Mouse (Mus musculus) midbrain, embryonic 11.5 days (tissue): ENCODE results near the gene Zmym6. TPM values are rescaled to one million over a fixed set of nuclear protein-coding genes. Genes with fewer than 3 reads are reported as not detected.

Experiments used
- ATAC-seq: fragments of 200-750 bp; cut with Nextera tagmentation; 2 replicates; pipeline ENCODE4 v1.8.0; 2017; ENCODE audit warnings: moderate TSS enrichment, moderate library complexity; ENCODE audit not compliant: low FRiP score
- DNase-seq: peaks from one replicate; pipeline ENCODE4 v3.0.0; 2015; ENCODE audit warnings: low spot score; ENCODE audit errors: missing footprints
- H3K27ac ChIP-seq: fragments of 300-500 bp; sonication (generic); 2 replicates; pipeline ENCODE4 v1.5.1; 2014; ENCODE audit warnings: low read depth, low read length
- H3K27me3 ChIP-seq: fragments of 300-500 bp; sonication (generic); 2 replicates; pipeline ENCODE4 v1.6.1; 2014; ENCODE audit warnings: mild to moderate bottlenecking, low read length, moderate library complexity, mixed read lengths; ENCODE audit not compliant: control insufficient read depth, insufficient read depth
- H3K36me3 ChIP-seq: fragments of 300-500 bp; sonication (generic); 2 replicates; pipeline ENCODE4 v1.6.1; 2014; ENCODE audit warnings: mild to moderate bottlenecking, low read length, moderate library complexity, mixed read lengths; ENCODE audit not compliant: control insufficient read depth, insufficient read depth
- H3K4me1 ChIP-seq: fragments of 300-500 bp; sonication (generic); 2 replicates; pipeline ENCODE4 v1.6.1; 2014; ENCODE audit warnings: low read length; ENCODE audit not compliant: control insufficient read depth, insufficient read depth
- H3K4me2 ChIP-seq: fragments of 300-500 bp; sonication (generic); 2 replicates; pipeline ENCODE4 v1.6.1; 2014; ENCODE audit warnings: mild to moderate bottlenecking, moderate library complexity
- H3K4me3 ChIP-seq: fragments of 300-500 bp; sonication (generic); 2 replicates; pipeline ENCODE4 v1.5.1; 2014; ENCODE audit warnings: low read depth, low read length
- H3K9ac ChIP-seq: fragments of 300-500 bp; sonication (generic); 2 replicates; pipeline ENCODE4 v1.6.1; 2014; ENCODE audit warnings: low read length
- H3K9me3 ChIP-seq: fragments of 300-500 bp; sonication (generic); 2 replicates; pipeline ENCODE4 v1.6.1; 2016; ENCODE audit warnings: low read length; ENCODE audit not compliant: control insufficient read depth
- WGBS: fragments of 180-500 bp; shearing (Covaris S2); extraction: QIAGEN DNeasy Blood & Tissue Kit; methylation state at CpG from one replicate; pipeline ENCODE4 v1.1.7; 2014; 5-methylcytosine and 5-hydroxymethylcytosine counted together
- polyA plus RNA-seq: library from polyadenylated mRNA; unstranded; fragments of >200 nt; fragmentation: Nextera tagmentation; extraction: Ambion mirVana; gene quantifications from 2 replicates; pipeline ENCODE4 v1.2.1, GENCODE M21; 2014

The Zmym6 gene
- polyA plus RNA-seq, 1 experiment from 2014 or later, result 26.7 TPM

GRCm38 (mm10) chr4:127150031-127150430 is 72.8 kb downstream of the Zmym6 start:
- Histone ChIP-seq H3K4me2 (no peak overlapping the region), H3K27me3 (no peaks in the 10 kb centered on the region), H3K9me3 (no peaks in the 10 kb centered on the region), H3K4me1 (no peaks in the 10 kb centered on the region), H3K27ac (no peak overlapping the region), H3K4me3 (no peak overlapping the region), H3K9ac (no peak overlapping the region), H3K36me3 (no peaks in the 10 kb centered on the region)
- WGBS, result 85% methylated on average over 13 of the region's 13 CpGs
- DNase-seq, result peak; percentile 69
- no peak for ATAC-seq

DNA sequence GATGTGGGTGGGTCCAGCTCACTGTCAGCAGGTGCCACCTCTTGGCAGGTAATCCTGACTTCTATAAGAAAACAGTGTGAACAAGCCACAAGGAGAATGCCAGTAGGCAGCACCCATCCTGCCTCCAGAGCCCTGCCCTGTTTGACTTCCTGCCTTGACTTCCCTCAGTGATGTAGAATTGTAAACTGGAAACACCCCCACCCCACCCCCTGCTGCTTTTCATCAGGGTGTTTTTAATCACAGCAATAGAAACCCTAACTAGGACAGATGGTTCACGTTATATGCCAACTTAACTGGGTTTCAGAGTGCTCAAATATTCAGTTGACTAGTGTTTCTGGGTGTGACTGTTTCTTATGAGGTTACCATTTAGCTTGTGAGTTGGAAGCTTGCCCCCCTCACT is 76.2 kb downstream of the Zmym6 start:
- no peaks in the 10 kb centered on the region for H3K9me3 ChIP-seq

DNA sequence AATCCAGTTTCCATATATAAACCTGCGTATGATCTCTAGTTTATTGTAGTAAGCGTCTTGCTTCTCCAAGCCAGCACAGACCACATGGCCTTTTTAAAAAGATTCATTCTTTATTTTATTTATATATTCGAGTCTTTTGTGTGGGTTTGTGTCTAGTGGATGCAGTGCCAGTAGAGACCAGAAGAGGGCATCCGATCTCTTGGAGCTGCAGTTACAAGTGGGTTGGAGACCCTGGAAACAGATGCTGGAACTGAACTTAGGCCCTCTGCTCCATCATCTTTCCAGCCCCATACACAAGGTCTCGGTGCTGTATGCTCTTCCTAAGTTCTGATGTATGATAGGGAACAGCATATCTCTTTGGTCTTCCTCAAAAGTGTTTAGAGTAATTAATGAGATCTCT is 78.6 kb downstream of the Zmym6 start:
- Histone ChIP-seq H3K9me3 (no peaks in the 10 kb centered on the region), H3K4me2 (no peak overlapping the region), H3K4me1 (no peaks in the 10 kb centered on the region), H3K27me3 (no peaks in the 10 kb centered on the region), H3K9ac (no peak overlapping the region), H3K27ac (no peak overlapping the region), H3K4me3 (no peak overlapping the region), H3K36me3 (no peaks in the 10 kb centered on the region)
- WGBS, result 55% methylated on average over 5 of the region's 5 CpGs
- ATAC-seq, result no peak
- peak; percentile 85 for DNase-seq

More for the DNA sequence above, 76.2 kb downstream of the Zmym6 start:
- Histone ChIP-seq H3K27ac (no peak overlapping the region), H3K36me3 (no peaks in the 10 kb centered on the region), H3K4me2 (no peak overlapping the region), H3K27me3 (no peaks in the 10 kb centered on the region), H3K9ac (no peak overlapping the region), H3K4me1 (no peaks in the 10 kb centered on the region), H3K4me3 (no peak overlapping the region)
- ATAC-seq (no peak), DNase-seq (no peak)
- WGBS, result 57% methylated on average over 1 of the region's 1 CpGs

DNA sequence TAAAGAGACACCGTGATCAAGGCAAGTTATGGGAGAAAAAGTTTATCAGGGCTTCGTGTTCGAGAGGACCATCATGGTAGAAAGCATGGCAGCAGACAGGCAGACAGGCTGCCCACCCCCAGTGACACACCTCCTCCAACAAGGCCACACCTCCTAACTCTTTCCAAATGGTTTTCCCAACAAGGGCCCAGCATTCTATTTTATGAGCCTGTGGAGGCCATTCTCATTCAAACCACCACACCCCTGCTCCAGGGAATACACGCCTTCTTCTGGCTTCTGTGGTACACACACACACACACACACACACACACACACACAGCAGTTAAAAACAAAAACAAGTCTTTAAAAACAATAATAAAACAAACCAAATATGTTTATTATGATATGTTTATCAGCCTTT is 80.6 kb downstream of the Zmym6 start:
- DNase-seq, result peak; percentile 12
- WGBS, result 88% methylated on average over 4 of the region's 4 CpGs
- Histone ChIP-seq H3K4me3 (no peak overlapping the region), H3K9me3 (no peaks in the 10 kb centered on the region), H3K4me2 (no peak overlapping the region), H3K4me1 (no peaks in the 10 kb centered on the region), H3K9ac (no peak overlapping the region), H3K36me3 (no peaks in the 10 kb centered on the region), H3K27me3 (no peaks in the 10 kb centered on the region), H3K27ac (no peak overlapping the region)
- no peak for ATAC-seq

- Histone ChIP-seq H3K36me3 (no peaks in the 10 kb centered on the region), H3K9me3 (no peaks in the 10 kb centered on the region), H3K27me3 (peaks cover 13% of the 10 kb centered on the region), H3K9ac (no peak overlapping the region), H3K4me2 (no peak overlapping the region), H3K27ac (no peak overlapping the region), H3K4me1 (peaks cover 3% of the 10 kb centered on the region; the same call in 1 of the 2 replicates), H3K4me3 (no peak overlapping the region)
- DNase-seq (no peak), ATAC-seq (no peak)
- WGBS, result 74% methylated on average over 8 of the region's 8 CpGs
Observed at GRCm38 (mm10) chr4:127163926-127164325, 86.7 kb downstream of the Zmym6 start.

- peaks cover 20% of the 10 kb centered on the region for H3K27me3 ChIP-seq
- 72% methylated on average over 5 of the region's 5 CpGs for WGBS
- ATAC-seq (no peak), DNase-seq (peak; percentile 80)
- H3K36me3 ChIP-seq, result no peaks in the 10 kb centered on the region
- no peak overlapping the region for H3K4me3 ChIP-seq
- no peaks in the 10 kb centered on the region for H3K9me3 ChIP-seq
- H3K27ac ChIP-seq, result no peak overlapping the region
- H3K4me2 ChIP-seq, result no peak overlapping the region
- H3K4me1 ChIP-seq, result peaks cover 3% of the 10 kb centered on the region; the same call in 1 of the 2 replicates
- H3K9ac ChIP-seq, result no peak overlapping the region
Observed at GRCm38 (mm10) chr4:127167096-127167495, 89.9 kb downstream of the Zmym6 start.

- no peak overlapping the region for H3K9ac ChIP-seq
- ATAC-seq, result no peak
Observed at GRCm38 (mm10) chr4:127167731-127168130, 90.5 kb downstream of the Zmym6 start.

GRCm38 (mm10) chr4:127168211-127168913 is 91.2 kb downstream of the Zmym6 start:
- Histone ChIP-seq H3K9me3 (no peaks in the 10 kb centered on the region), H3K4me1 (peaks cover 4% of the 10 kb centered on the region; the same call in 1 of the 2 replicates), H3K4me2 (peak overlapping the region; percentile 99), H3K4me3 (peak overlapping the region; percentile 87), H3K27me3 (peaks cover 20% of the 10 kb centered on the region), H3K36me3 (no peaks in the 10 kb centered on the region), H3K27ac (peak overlapping the region; percentile 30; the same call in 1 of the 2 replicates), H3K9ac (peak overlapping the region; percentile 87)
- WGBS, result under 1% methylated on average over 37 of the region's 39 CpGs
- peak; percentile 97 for DNase-seq
- ATAC-seq, result peak; percentile 80

More at GRCm38 (mm10) chr4:127167731-127168130, 90.5 kb downstream of the Zmym6 start:
- Histone ChIP-seq H3K4me2 (peak overlapping the region; percentile 99), H3K36me3 (no peaks in the 10 kb centered on the region), H3K27me3 (peaks cover 20% of the 10 kb centered on the region), H3K4me1 (peaks cover 3% of the 10 kb centered on the region; the same call in 1 of the 2 replicates), H3K9me3 (no peaks in the 10 kb centered on the region), H3K27ac (no peak overlapping the region), H3K4me3 (peak overlapping the region; percentile 87)
- WGBS, result 18% methylated on average over 8 of the region's 8 CpGs
- peak; percentile 85 for DNase-seq

- under 1% methylated on average over 18 of the region's 67 CpGs for WGBS
- Histone ChIP-seq H3K4me3 (peak within 1 kb of the TSS; percentile 87), H3K4me1 (peaks cover 5% of the 10 kb centered on the region; the same call in 1 of the 2 replicates), H3K4me2 (peak within 1 kb of the TSS; percentile 99), H3K27ac (peak within 1 kb of the TSS; percentile 30; the same call in 1 of the 2 replicates), H3K9me3 (no peaks in the 10 kb centered on the region), H3K27me3 (peaks cover 20% of the 10 kb centered on the region), H3K36me3 (no peaks in the 10 kb centered on the region), H3K9ac (peak within 1 kb of the TSS; percentile 87)
- peak; percentile 93 for DNase-seq
- peak; percentile 66 for ATAC-seq
Observed at GRCm38 (mm10) chr4:127168914-127169345, 91.7 kb downstream of the Zmym6 start, which contains the start of gene Dlgap3. Gene Dlgap3, plus strand, starts transcription at chr4:127169204.
